Mouse (Mus musculus) ovary, adult 18-20 months (tissue): ENCODE measurements at regions not wholly inside any gene's neighbourhood (a gene's known extent, or its start where the extent isn't known, plus 50 kb on each side); places are given as distances from the start of the nearest gene placed in this dataset.
A peak's percentile ranks its signal among the peaks of the same experiment; 100 is the strongest.
"Not testable (repeated sequence)": the region's sequence is repeated elsewhere in the genome, so short reads cannot be mapped to it uniquely, and the experiment has no call there.

ENCODE experiments used
- DNase-seq: peaks from one replicate; pipeline ENCODE4 v3.0.0; 2022; ENCODE audit warnings: low spot score, mixed read lengths

DNA sequence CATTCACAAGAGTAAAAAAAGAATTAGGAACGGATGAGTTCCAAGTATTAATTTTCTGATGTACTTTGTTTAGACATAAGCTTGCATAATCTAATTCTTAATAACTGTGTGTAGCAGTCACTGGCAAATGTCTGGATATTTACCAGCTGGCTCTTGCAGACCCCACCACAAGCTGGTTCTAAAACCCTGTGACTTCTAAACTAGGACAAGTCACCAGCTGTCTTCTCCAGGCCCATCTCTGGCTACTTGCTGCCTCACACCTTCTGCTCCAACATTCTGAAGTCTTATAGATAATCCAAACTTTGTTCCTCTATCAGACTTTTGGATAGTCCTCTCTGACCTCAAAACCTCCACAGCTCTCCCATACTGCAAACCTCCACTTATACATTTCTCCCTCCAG lies 189.9 kb upstream of the Rhobtb1 start:
- DNase-seq, result no peak

DNA sequence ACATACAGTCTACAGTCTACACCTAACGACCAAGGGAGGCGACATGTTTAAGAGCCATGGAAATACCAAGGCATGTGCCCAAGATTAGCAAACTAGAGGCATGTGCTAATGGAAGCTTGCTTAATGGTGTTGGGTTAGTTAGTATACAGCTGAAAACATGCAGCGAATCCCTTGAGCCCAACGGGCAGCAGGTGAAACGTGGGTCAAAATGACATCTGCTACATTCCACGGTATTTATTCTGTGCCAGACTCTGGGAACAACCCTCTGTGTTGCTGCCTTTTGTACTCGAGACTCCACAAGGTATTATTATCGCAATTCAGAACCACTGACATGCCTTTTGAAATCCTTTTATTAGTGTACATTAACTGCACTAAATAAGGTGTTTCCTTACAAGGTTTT lies 188.1 kb upstream of the Rhobtb1 start:
- no peak for DNase-seq

- no peak for DNase-seq
These were observed 186.0 kb upstream of the Rhobtb1 start for GRCm38 (mm10) chr10:68965271-68965670.

GRCm38 (mm10) chr10:68967976-68968968 lies 183.0 kb upstream of the Rhobtb1 start:
- DNase-seq, result no peak

DNA sequence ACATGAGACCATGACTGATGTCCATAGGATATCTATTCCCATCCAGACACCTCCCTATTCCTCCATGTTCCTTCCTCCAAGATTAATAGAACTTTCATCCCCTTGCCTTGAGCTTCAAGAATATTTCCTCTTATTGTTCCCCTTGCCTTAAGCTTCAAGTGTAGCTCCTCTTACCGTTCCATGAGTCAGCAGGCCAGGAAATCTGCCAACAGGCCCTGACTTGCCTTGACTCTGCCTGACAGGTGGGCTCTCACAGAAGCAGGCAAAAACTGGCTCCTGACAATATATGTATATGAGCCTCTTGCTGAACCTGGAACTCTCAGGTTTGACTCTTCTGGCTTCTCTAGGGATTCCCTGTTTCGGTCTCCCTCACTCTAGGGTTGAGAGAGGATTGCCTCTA lies 180.7 kb upstream of the Rhobtb1 start:
- DNase-seq, result no peak

GRCm38 (mm10) chr10:68974771-68975170 lies 176.5 kb upstream of the Rhobtb1 start:
- DNase-seq, result no peak

DNA sequence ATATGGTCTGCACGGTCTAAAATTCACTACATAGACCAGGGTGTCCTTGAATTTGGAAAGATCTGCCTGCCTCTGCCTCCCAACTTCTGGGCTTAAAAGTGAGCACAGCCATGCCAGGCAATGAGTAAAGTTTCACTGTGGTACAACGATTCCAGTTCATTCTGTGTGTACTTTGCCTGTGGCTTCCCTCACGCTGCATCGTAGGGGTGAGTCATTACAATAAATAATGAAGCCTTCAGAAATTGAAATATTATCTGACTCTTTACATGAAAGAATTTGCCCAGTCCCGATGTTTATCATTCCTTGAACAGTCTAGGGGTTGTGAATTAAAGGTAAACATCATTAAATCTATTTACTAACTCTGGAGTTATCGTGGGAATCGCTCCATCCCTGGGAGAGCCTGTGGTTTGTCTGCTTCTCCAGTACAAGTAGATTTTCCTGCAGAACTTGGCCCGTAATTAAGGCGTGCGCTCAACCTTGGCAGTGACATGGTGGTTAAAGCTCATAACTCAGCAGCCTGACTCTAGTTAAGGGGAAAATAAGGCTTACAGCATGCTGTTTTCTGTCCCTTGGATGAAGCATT lies 174.7 kb upstream of the Rhobtb1 start:
- DNase-seq, result peak; percentile 7

DNA sequence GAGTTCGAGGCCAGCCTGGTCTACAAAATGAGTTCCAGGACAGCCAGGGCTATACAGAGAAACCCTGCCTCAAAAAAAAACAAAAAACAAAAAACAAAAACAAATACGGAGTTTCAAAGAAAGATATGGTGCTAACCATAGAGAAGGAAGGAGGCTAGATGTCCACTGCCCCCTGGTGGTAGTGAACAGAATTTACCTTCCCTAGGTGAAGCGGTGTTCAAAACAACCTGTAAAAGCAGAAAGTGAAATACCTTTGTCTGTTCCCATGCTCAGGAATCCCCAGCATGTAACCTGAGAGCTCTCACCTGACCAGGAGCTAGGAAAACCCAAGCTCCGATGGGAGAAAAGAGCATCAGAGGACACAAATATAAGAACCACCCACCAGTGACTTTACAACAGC lies 173.1 kb upstream of the Rhobtb1 start:
- DNase-seq, result no peak

GRCm38 (mm10) chr10:68979949-68980348 lies 171.3 kb upstream of the Rhobtb1 start:
- no peak for DNase-seq

DNA sequence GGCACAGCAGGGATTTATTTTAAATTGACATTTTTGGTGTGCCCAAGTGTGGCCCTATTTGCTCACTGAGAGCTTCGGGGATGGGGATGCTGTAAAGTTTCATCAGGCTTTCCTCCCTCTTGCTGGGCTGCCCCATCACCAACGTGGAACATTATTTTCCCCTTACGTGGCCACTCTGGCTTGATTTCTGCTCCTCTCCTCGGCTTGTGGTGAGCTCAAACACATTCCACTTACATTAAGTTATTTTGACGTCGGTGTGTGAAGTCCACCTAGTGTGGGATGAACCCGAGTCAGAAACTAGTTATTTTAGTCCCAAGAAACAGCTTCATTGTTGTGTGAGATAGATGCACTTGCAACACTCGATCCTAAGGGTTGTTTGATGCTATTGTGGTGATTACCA lies 168.9 kb upstream of the Rhobtb1 start:
- no peak for DNase-seq

DNA sequence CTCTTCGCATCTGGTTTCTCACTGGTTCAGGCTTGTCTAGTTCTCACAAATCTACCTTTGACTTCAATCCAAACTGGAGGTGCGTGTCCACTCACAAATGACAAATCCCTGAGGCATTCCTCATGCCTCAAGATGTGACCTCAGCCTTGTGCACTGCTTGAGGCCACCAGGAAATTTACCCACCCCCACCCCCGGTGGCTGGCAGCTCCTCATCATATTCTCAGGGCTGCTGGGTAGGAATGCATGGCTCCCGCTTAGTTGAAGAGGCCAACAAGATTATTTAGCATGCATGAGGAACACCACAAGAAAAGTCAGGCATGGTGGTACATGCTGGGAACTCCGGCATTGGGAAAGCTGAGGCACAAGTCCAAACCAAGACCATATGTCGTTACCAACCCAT lies 160.7 kb upstream of the Rhobtb1 start:
- DNase-seq, result no peak

DNA sequence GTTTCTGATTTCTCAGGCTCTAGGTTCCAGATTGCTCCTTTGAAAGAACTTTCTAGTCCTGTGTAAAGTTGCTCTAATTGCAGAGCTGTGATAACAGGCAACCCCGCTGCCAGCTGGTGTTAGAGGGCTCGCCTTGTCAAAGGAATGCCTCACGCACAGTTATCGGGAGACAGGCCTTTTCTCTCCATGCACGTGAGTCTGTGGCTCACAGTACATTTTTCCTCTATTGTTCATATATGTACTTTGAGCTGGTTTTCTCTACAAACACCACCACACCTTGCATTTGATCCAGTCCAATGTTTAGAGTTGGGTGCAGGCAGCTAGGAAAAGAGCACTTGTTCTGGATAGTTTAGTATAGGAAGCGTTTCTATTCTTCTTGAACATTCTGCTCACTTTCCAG lies 151.6 kb upstream of the Rhobtb1 start:
- no peak for DNase-seq

- DNase-seq, result no peak
These were observed 149.4 kb upstream of the Rhobtb1 start for GRCm38 (mm10) chr10:69001654-69002435.

DNA sequence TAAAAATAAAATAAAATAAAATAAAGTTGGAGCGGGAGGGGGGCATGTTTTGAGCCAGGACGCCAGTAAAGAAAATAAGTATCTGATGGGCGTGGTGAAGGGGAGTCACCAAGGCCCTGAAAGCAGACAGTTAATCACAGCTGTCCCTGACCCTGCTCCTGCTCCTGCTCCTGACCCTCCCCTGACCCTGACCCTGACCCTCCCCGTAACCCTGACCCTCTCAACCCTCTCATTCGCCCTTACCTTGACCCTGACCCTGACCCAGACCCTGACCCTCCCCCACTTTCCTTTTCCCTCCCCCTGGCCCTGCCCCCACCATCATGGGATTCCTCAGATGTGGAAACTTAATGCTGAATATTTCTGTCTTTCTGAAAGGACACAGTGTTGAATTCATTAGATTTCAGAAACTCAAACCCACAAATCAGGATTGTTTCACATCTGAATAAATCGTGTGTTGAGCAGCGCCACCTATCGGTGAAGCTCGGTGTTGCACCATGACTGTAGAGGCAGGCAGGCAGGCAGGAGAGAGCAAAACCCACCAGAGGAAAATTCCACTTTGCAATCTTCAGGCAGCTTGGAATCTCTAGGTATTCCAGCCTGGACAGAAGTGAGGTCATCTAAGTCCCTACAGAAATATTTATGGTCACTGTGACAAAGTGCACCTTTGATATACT lies 145.9 kb upstream of the Rhobtb1 start:
- DNase-seq, result peak; percentile 6

DNA sequence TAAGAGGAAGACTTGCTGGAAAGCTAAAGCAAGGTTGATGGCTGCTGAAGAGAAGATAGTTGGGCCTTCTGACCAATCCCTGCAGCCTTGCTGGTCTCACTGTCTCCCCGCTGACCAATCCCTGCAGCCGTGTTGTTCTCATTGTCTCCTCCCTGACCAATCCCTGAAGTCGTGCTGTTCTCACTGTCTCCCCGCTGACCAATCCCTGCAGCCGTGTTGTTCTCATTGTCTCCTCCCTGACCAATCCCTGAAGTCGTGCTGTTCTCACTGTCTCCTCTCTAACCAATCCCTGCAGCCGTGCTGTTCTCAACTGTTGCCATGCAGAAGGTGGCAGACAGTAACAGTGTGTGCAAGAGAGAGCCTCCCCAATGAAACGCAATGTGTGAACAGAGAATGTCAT lies 142.6 kb upstream of the Rhobtb1 start:
- not testable (repeated sequence) for DNase-seq

- no peak for DNase-seq
These were observed 130.2 kb upstream of the Rhobtb1 start for GRCm38 (mm10) chr10:69020811-69021743.

DNA sequence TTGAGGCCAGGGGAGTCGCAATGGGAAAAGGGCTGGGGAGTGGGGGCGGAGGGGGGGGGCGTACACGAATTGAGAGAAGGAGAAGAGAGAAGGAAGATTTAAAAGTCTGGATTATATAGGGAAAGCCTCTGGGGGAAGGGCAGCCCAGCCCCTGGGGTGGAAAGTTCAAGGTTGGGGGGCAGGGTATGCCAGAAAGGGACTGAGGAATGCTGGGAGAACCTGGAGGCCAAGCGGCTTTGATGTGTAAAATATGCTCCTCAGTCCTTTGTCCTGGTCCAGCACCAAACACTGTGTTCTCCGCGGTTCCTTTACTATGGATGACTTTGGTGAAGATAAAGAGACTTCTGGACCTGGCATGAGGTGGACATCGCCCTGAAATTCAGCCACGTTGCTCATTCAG lies 117.8 kb upstream of the Rhobtb1 start:
- no peak for DNase-seq

DNA sequence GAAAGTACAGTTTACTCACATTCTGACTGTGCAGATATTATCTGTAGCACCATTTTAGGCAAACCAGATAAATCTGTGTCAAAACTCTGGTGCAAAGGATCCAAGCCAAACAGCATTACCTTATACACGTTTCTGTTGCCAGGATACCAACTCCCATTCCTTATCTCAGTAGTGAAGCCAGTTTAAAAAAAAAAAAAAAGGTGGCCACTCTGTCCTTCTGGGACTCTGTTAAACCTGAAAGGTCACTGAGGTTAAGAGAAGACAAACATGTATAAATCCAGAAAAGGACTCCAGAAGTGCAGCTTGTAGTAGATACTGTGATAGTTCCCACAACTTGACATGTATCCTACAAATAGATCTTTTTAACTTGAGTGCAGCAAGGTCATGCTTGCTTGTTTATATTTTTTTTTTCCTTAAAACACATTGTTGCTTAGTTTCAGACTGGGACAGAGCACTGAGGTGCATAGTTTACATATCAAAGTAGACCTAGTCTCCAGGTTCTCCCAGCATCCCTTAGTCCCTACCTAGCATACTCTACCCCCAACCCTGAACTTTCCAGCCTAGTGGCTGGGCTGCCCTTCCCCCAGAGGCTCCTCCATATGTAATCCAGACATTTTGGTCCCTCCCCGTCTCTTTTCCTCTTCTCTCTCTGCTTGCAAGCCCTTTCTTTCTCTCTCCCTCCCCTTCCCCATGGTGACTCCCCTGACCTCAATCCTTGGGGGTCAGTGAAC lies 116.7 kb upstream of the Rhobtb1 start:
- DNase-seq, result no peak

DNA sequence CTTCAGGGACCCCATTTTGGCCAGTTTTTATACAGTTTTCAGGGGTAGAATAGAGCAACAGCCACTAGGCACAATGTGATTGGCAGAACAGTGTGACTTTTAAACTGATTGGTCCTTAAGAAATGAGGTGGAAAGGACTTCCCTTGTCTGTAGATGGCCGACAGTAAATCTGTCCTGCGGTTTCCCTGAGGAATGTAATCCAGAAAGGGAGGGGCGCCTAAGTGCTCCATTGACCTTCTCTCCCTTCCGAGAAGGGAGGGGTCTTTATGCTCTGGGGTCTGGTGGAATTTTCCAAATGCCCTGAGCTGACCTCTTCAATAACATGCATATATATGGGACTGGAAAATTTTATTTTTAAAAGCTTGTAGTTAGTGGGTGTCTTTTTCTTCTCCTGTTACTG lies 115.7 kb upstream of the Rhobtb1 start:
- not testable (repeated sequence) for DNase-seq

GRCm38 (mm10) chr10:69036096-69036495 lies 115.1 kb upstream of the Rhobtb1 start:
- DNase-seq, result no peak
